Mouse (Mus musculus): Measurements from ENCODE around the gene Jade2. TPM values are rescaled to one million over a fixed set of nuclear protein-coding genes. Genes with fewer than 3 reads are reported as not detected.

Jade2 gene
- total and polyA plus RNA-seq, 3 experiments: 25.6 to 60.1 (median 58.2) TPM

DNA sequence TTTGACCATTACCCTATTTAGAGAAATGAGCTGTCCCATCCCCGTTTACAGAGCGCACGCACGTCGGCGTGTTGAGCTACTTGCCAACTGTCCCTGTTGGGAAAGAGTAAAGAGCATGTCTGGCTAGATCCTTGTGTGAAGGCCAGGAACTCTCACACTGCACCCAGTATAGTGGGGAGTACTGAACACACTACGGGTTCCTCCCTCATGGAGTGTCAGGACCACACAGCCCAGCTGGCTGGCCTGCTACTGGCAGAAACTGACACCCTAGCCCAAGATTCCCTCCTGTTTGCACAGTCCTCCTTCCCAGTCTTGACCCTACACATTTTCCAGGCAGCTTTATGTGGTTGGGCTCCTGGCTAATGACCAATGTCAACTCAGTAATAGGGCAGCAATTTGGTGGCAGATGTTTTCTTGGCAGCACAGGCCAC, 5.3 kb downstream of the Jade2 start:
- in situ Hi-C loops (cut with MboI; ENCODE audit: low pct_ligation_motif_present, low pct_unique_long_range_greater_than_20kb, low sequenced_read_pairs): loop anchor here (5.0 kb wide), 1 partner anchor 35 kb away; no protein-coding TSS in a partner anchor
- dilution Hi-C loops (cut with MboI; ENCODE audit: extremely low pct_ligation_motif_present, extremely low pct_unique_long_range_greater_than_20kb, low sequenced_read_pairs): no loop called here
- Histone ChIP-seq H3K27me3 (replicated peaks) (no peaks in the 10 kb centered on the region), H3K4me2 (ENCODE audit: insufficient read depth, low read depth, poor library complexity, severe bottlenecking) (peak overlapping the region; percentile 80), H3K4me1 (ENCODE audit: control insufficient read depth in 1 of 2, insufficient read depth in 2 of 2) (peaks cover 40 to 70% of the 10 kb centered on the region in 2 experiments), H3K27ac (ENCODE audit: insufficient read depth, low read depth) (peak overlapping the region; percentile 83), H3K36me3 (replicated peaks in 1 of 2; ENCODE audit: control insufficient read depth in 1 of 2, insufficient read depth in 1 of 2, low read length in 1 of 2) (peaks cover 18 to 57% of the 10 kb centered on the region in 2 experiments), H3K4me3 (replicated peaks in 1 of 3; ENCODE audit: low read depth in 2 of 3, low read length in 2 of 3, poor library complexity in 1 of 3) (no peak overlapping the region), H3K9ac (ENCODE audit: insufficient read depth, low read depth) (peak overlapping the region; percentile 98), H3K9me3 (replicated peaks; ENCODE audit: low read length) (no peaks in the 10 kb centered on the region), H3K79me2 (replicated peaks; ENCODE audit: control insufficient read depth, extremely low read depth, insufficient read depth, poor library complexity, severe bottlenecking) (peaks cover 77% of the 10 kb centered on the region)
- DNase-seq (ENCODE audit: extremely low read depth): no peak
- no peak for TF ChIP-seq SMC3 (IDR thresholded peaks at IDR 0.05; ENCODE audit: low read depth, low read length)
- no peak for TF ChIP-seq JUND (conservative IDR thresholded peaks at IDR 0.05; ENCODE audit: low read depth, low read length)
- TF ChIP-seq HCFC1 (IDR thresholded peaks at IDR 0.05; ENCODE audit: low read depth, low read length): no peak
- TF ChIP-seq BHLHE40 (IDR thresholded peaks at IDR 0.05; ENCODE audit: low read depth, low read length): no peak
- no peak for TF ChIP-seq KAT2A (IDR thresholded peaks at IDR 0.05; ENCODE audit: insufficient replicate concordance, low read length)
- TF ChIP-seq USF1 (IDR thresholded peaks at IDR 0.05; ENCODE audit: low read depth, low read length): no peak
- no peak for TF ChIP-seq MXI1 (IDR thresholded peaks at IDR 0.05; ENCODE audit: low read depth, low read length)
- no peak for TF ChIP-seq RCOR1 (conservative IDR thresholded peaks at IDR 0.05; ENCODE audit: low read depth, low read length)
- no peak for TF ChIP-seq NRF1 (IDR thresholded peaks at IDR 0.05; ENCODE audit: low read depth, low read length)
- no peak for TF ChIP-seq NELFE (IDR thresholded peaks at IDR 0.05; ENCODE audit: low read depth, low read length)
- no peak for TF ChIP-seq ELF1 (IDR thresholded peaks at IDR 0.05; ENCODE audit: low read depth, low read length)
- no peak for TF ChIP-seq MYC (IDR thresholded peaks at IDR 0.05; ENCODE audit: low read depth, low read length)
- no peak for TF ChIP-seq CTCF (conservative IDR thresholded peaks at IDR 0.05 in 1 of 2, IDR thresholded peaks at IDR 0.05 in 1 of 2; ENCODE audit: low read depth in 2 of 2, low read length in 2 of 2)
- no peak for TF ChIP-seq ZKSCAN1 (IDR thresholded peaks at IDR 0.05; ENCODE audit: borderline replicate concordance, low read depth, low read length)
- no peak for TF ChIP-seq MAFK (IDR thresholded peaks at IDR 0.05; ENCODE audit: insufficient replicate concordance, low read length)
- no peak for TF ChIP-seq ZC3H11A (IDR thresholded peaks at IDR 0.05; ENCODE audit: low read depth, low read length)
- TF ChIP-seq MEF2A (IDR thresholded peaks at IDR 0.05; ENCODE audit: borderline replicate concordance, low read depth, low read length): no peak
- no peak for TF ChIP-seq EP300 (IDR thresholded peaks at IDR 0.05; ENCODE audit: low read length)
- TF ChIP-seq MAZ (IDR thresholded peaks at IDR 0.05; ENCODE audit: low read depth, low read length): 0 out of 2 replicates have a peak, but pooled peaks have one; percentile 48
- no peak for TF ChIP-seq ZNF384 (IDR thresholded peaks at IDR 0.05; ENCODE audit: low read depth, low read length)
- no peak for TF ChIP-seq TCF12 (IDR thresholded peaks at IDR 0.05; ENCODE audit: low read depth, low read length)
- TF ChIP-seq GABPA (IDR thresholded peaks at IDR 0.05; ENCODE audit: insufficient replicate concordance, low read depth, low read length): no peak
- peak; percentile 26; the same call in 1 of the 2 replicates for TF ChIP-seq IRF4 (IDR thresholded peaks at IDR 0.05; ENCODE audit: low read depth, low read length)
- peak; percentile 79; the same call in 1 of the 2 replicates for TF ChIP-seq CHD1 (IDR thresholded peaks at IDR 0.05; ENCODE audit: low read depth, low read length)
- no peak for TF ChIP-seq POLR2A (IDR thresholded peaks at IDR 0.05; ENCODE audit: low read depth, low read length)
- TF ChIP-seq MAX (IDR thresholded peaks at IDR 0.05; ENCODE audit: low read length): no peak
- TF ChIP-seq RAD21 (IDR thresholded peaks at IDR 0.05; ENCODE audit: low read depth, low read length): no peak
- TF ChIP-seq PAX5 (IDR thresholded peaks at IDR 0.05; ENCODE audit: low read length): no peak
- TF ChIP-seq USF2 (conservative IDR thresholded peaks at IDR 0.05; ENCODE audit: low read depth, low read length): no peak
- peak; percentile 44; the same call in 1 of the 2 replicates for TF ChIP-seq SIN3A (IDR thresholded peaks at IDR 0.05; ENCODE audit: low read length)
- TF ChIP-seq ZMIZ1 (IDR thresholded peaks at IDR 0.05; ENCODE audit: low read depth, low read length): peak; percentile 35; the same call in 1 of the 2 replicates
- no peak for TF ChIP-seq POLR2AphosphoS2 (IDR thresholded peaks at IDR 0.05; ENCODE audit: low read depth, low read length)
- TF ChIP-seq UBTF (IDR thresholded peaks at IDR 0.05; ENCODE audit: low read depth, low read length): no peak
- TF ChIP-seq CHD2 (IDR thresholded peaks at IDR 0.05; ENCODE audit: low read length): no peak
